Mouse (Mus musculus) erythroid progenitor cell, adult 5-6 weeks (primary cell): ENCODE measurements around the gene Tstd1. TPM values are rescaled to one million over a fixed set of nuclear protein-coding genes. Genes with fewer than 3 reads are reported as not detected.
A peak's percentile ranks its signal among the peaks of the same experiment; 100 is the strongest.

Experiments used
- ATAC-seq: replicated peaks from 2 replicates; pipeline ENCODE4 v1.8.0; 2016; ENCODE audit warnings: moderate number of reproducible peaks, mild to moderate bottlenecking, moderate TSS enrichment, inconsistent platforms; ENCODE audit not compliant: poor library complexity, low FRiP score, severe bottlenecking
- total RNA-seq, 2 experiments: library from RNA; stranded (forward) in 1 of 2; stranded (reverse) in 1 of 2; fragments of 150-400 nt in 1 of 2; fragments of 186-747, 209-891 nt in 1 of 2; gene quantifications; 2 replicates each; pipeline versions ENCODE4 v1.2.3 to v1.2.4; 2015 to 2017; ENCODE audit warnings: low replicate concordance in 2 of 2

The Tstd1 gene
- total RNA-seq, 2 experiments from 2014 or later = not detected

GRCm38 (mm10) chr1:171412446-171412845, 6.2 kb upstream of the Tstd1 start:
- no peak for ATAC-seq

- no peak for ATAC-seq
Observed at GRCm38 (mm10) chr1:171413608-171414007, 5.1 kb upstream of the Tstd1 start.

GRCm38 (mm10) chr1:171419291-171419882, 715 bp downstream of the Tstd1 start:
- ATAC-seq = no peak

GRCm38 (mm10) chr1:171419905-171420304, 1.2 kb downstream of the Tstd1 start:
- ATAC-seq = no peak

- ATAC-seq = no peak
Observed at GRCm38 (mm10) chr1:171422504-171423095, 3.9 kb downstream of the Tstd1 start.

GRCm38 (mm10) chr1:171424638-171425037, 6.0 kb downstream of the Tstd1 start:
- no peak for ATAC-seq

GRCm38 (mm10) chr1:171425126-171425525, 6.5 kb downstream of the Tstd1 start:
- no peak for ATAC-seq

- no peak for ATAC-seq
Observed at GRCm38 (mm10) chr1:171432158-171432557, 13.5 kb downstream of the Tstd1 start.

- no peak for ATAC-seq
Observed at GRCm38 (mm10) chr1:171435288-171435814, 16.7 kb downstream of the Tstd1 start.

- no peak for ATAC-seq
Observed at GRCm38 (mm10) chr1:171435974-171436373, 17.3 kb downstream of the Tstd1 start.

- 0 out of 2 replicates have a peak, but pooled peaks have one; percentile 46 for ATAC-seq
Observed at GRCm38 (mm10) chr1:171437264-171438013, 18.8 kb downstream of the Tstd1 start, which contains the start of gene F11r. Gene F11r, plus strand, starts transcription at chr1:171437535.

GRCm38 (mm10) chr1:171438014-171438670, 19.5 kb downstream of the Tstd1 start:
- no peak for ATAC-seq

- ATAC-seq = no peak
Observed at GRCm38 (mm10) chr1:171439072-171439471, 20.4 kb downstream of the Tstd1 start.

- no peak for ATAC-seq
Observed at GRCm38 (mm10) chr1:171440025-171440725, 21.5 kb downstream of the Tstd1 start.

- ATAC-seq = no peak
Observed at GRCm38 (mm10) chr1:171441466-171442412, 23.1 kb downstream of the Tstd1 start.

GRCm38 (mm10) chr1:171442413-171442760, 23.7 kb downstream of the Tstd1 start:
- ATAC-seq = no peak

- ATAC-seq = no peak
Observed at GRCm38 (mm10) chr1:171445050-171445449, 26.4 kb downstream of the Tstd1 start.

GRCm38 (mm10) chr1:171446854-171447253, 28.2 kb downstream of the Tstd1 start:
- no peak for ATAC-seq

- ATAC-seq = no peak
Observed at GRCm38 (mm10) chr1:171447692-171448091, 29.0 kb downstream of the Tstd1 start.
